Mouse (Mus musculus) cerebellum, adult 2 months (tissue): ENCODE measurements around the gene Cntnap2.
A peak's percentile ranks its signal among the peaks of the same experiment; 100 is the strongest.

Source experiments
- CTCF ChIP-seq: fragments of 200-500 bp; IDR thresholded peaks from 2 replicates; pipeline ENCODE4 v1.5.1; 2011; ENCODE audit warnings: low read depth, mild to moderate bottlenecking, control low read depth, low read length, moderate library complexity, borderline replicate concordance; ENCODE audit not compliant: insufficient read depth
- POLR2A ChIP-seq: fragments of 200-500 bp; IDR thresholded peaks from 2 replicates; pipeline ENCODE4 v1.6.1; 2011; ENCODE audit warnings: low read length, control low read depth, borderline replicate concordance; ENCODE audit not compliant: insufficient read depth

DNA sequence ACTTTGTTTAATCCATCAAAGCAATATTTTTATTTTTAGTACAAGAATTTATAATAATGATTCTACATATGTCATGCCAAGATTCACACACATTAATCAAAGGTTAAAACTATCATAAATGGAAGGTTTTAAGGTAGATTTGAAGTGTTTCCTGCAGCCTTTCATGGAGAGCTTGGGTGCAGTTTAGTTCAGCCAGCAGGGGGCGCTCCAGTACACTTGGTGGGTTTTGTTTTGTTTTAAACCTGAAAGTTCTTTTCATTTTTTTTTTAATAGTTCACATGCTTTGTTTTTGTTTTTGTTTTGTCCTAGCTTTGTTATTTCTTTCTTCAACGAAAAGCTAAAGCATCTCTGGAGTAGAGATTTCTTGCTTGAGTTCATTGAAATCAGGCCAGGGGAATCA is 264.3 kb downstream of the Cntnap2 start:
- TF ChIP-seq POLR2A: no peak
- peak; percentile 60; the same call in 1 of the 2 replicates for TF ChIP-seq CTCF
